Mouse (Mus musculus) neural tube, embryonic 15.5 days (tissue): Measurements from ENCODE around the gene Wfs1. TPM values are rescaled to one million over a fixed set of nuclear protein-coding genes. Genes with fewer than 3 reads are reported as not detected.

Experiments used
- ATAC-seq: fragments of 200-750 bp; cut with Nextera tagmentation; 2 replicates; pipeline ENCODE4 v1.8.0; 2017; ENCODE audit warnings: mild to moderate bottlenecking, moderate TSS enrichment, moderate library complexity; ENCODE audit not compliant: low FRiP score
- H3K27ac ChIP-seq: fragments of 300-500 bp; sonication (generic); replicated peaks from 2 replicates; pipeline ENCODE4 v1.5.1; 2015; ENCODE audit warnings: mild to moderate bottlenecking, inconsistent platforms
- H3K27me3 ChIP-seq: fragments of 300-500 bp; sonication (generic); replicated peaks from 2 replicates; pipeline ENCODE4 v1.6.1; 2015; ENCODE audit warnings: inconsistent platforms
- H3K36me3 ChIP-seq: fragments of 300-500 bp; sonication (generic); 2 replicates; pipeline ENCODE4 v1.6.1; 2015; ENCODE audit warnings: inconsistent platforms
- H3K4me1 ChIP-seq: fragments of 300-500 bp; sonication (generic); 2 replicates; pipeline ENCODE4 v1.6.1; 2015; ENCODE audit warnings: inconsistent platforms
- H3K4me2 ChIP-seq: fragments of 300-500 bp; sonication (generic); 2 replicates; pipeline ENCODE4 v1.6.1; 2015; ENCODE audit warnings: inconsistent platforms, mild to moderate bottlenecking, moderate library complexity
- H3K4me3 ChIP-seq: fragments of 300-500 bp; sonication (generic); replicated peaks from 2 replicates; pipeline ENCODE4 v1.5.1; 2015; ENCODE audit warnings: mild to moderate bottlenecking, inconsistent platforms
- H3K9ac ChIP-seq: fragments of 300-500 bp; sonication (generic); replicated peaks from 2 replicates; pipeline ENCODE4 v1.6.1; 2015; ENCODE audit warnings: mild to moderate bottlenecking, inconsistent platforms
- H3K9me3 ChIP-seq: fragments of 300-500 bp; sonication (generic); replicated peaks from 2 replicates; pipeline ENCODE4 v1.6.1; 2016; ENCODE audit warnings: inconsistent platforms
- WGBS: fragments of 180-500 bp; shearing (Covaris S2); methylation state at CpG from one replicate; pipeline ENCODE4 v1.1.7; 2015; ENCODE audit warnings: mixed read lengths; 5-methylcytosine and 5-hydroxymethylcytosine counted together
- polyA plus RNA-seq: library from polyadenylated mRNA; unstranded; fragments of >200 nt; fragmentation: Nextera tagmentation; extraction: Ambion mirVana; gene quantifications from 2 replicates; pipeline ENCODE4 v1.2.1, GENCODE M21; 2015

Wfs1 gene
- polyA plus RNA-seq: 9.4 and 9.7 TPM in 2 replicates

GRCm38 (mm10) chr5:36988781-36989624, at the start of gene Wfs1:
Gene Wfs1, minus strand, starts transcription at chr5:36989205.
- H3K27ac ChIP-seq: 0 out of 2 replicates have a peak within 1 kb of the TSS, but pooled peaks have one; percentile 51
- no peaks in the 10 kb centered on the region for H3K9me3 ChIP-seq
- under 1% methylated on average over 54 of the region's 60 CpGs for WGBS
- H3K36me3 ChIP-seq: no peaks in the 10 kb centered on the region
- peak within 1 kb of the TSS; percentile 81 for H3K4me2 ChIP-seq
- peak within 1 kb of the TSS; percentile 47 for H3K9ac ChIP-seq
- no peaks in the 10 kb centered on the region for H3K27me3 ChIP-seq
- peak within 1 kb of the TSS; percentile 54 for H3K4me3 ChIP-seq
- peak; percentile 98 for ATAC-seq
- peaks cover 15% of the 10 kb centered on the region for H3K4me1 ChIP-seq

DNA sequence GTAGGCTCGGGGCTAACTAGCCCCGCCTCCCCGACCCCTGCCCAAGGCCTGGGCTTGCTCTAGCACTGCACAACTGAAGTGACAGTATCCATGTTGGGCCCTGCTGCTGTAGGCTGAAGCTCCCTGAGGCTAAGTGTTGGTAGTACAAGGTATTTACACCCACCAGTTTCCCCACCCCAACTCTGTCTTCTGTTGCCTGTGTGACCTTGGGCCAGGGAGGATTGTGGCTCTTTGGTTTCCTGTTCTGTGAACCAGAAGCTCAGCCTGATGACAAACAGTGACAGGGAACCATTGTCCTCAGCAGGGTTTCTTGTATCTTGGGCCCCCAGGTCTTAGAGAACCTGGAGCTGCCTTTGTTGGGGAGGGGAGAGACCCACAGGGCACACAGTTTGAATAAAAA, 47.9 kb upstream of the Wfs1 start:
- 71% methylated on average over 3 of the region's 3 CpGs for WGBS
- no peaks in the 10 kb centered on the region for H3K36me3 ChIP-seq
- no peaks in the 10 kb centered on the region for H3K9me3 ChIP-seq
- peaks cover 9% of the 10 kb centered on the region; the same call in 1 of the 2 replicates for H3K4me1 ChIP-seq
- no peak overlapping the region for H3K27ac ChIP-seq
- no peak overlapping the region for H3K4me2 ChIP-seq
- H3K27me3 ChIP-seq: no peaks in the 10 kb centered on the region
- no peak for ATAC-seq
- H3K4me3 ChIP-seq: no peak overlapping the region
- H3K9ac ChIP-seq: no peak overlapping the region

DNA sequence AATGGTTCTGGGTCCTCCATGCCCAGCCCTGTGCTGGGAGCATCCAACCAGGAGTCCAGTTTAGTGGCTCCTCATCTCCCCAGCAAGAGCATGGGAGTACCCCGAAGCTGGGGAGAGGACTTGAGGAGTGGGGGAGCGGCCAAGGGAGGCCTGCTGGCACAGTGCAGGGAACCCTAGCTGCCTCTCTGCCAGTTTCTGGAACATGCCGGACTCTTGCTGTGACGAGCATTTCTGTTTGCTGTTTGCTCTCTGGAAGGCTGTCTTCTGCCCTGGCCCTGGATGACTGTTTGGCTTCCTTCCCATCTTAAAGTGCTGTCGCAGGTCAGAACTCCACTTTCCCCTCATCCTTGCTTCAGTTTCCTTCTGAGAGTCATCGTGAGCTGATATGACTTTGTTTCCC, 46.9 kb upstream of the Wfs1 start:
- H3K9ac ChIP-seq: no peak overlapping the region
- H3K4me3 ChIP-seq: no peak overlapping the region
- no peaks in the 10 kb centered on the region for H3K36me3 ChIP-seq
- WGBS: 83% methylated on average over 6 of the region's 6 CpGs
- no peaks in the 10 kb centered on the region for H3K9me3 ChIP-seq
- ATAC-seq: 0 out of 2 replicates have a peak, but pooled peaks have one; percentile 25
- H3K27me3 ChIP-seq: 0 out of 2 replicates have a peak, but pooled peaks cover 4% of the 10 kb centered on the region
- H3K4me2 ChIP-seq: no peak overlapping the region
- H3K27ac ChIP-seq: no peak overlapping the region
- H3K4me1 ChIP-seq: peaks cover 6% of the 10 kb centered on the region; the same call in 1 of the 2 replicates

GRCm38 (mm10) chr5:37035192-37035591, 46.2 kb upstream of the Wfs1 start:
- Histone ChIP-seq H3K4me3 (no peak overlapping the region), H3K9ac (no peak overlapping the region), H3K4me1 (peaks cover 13% of the 10 kb centered on the region), H3K27me3 (peaks cover 6% of the 10 kb centered on the region; the same call in 1 of the 2 replicates), H3K9me3 (no peaks in the 10 kb centered on the region), H3K36me3 (no peaks in the 10 kb centered on the region), H3K27ac (no peak overlapping the region), H3K4me2 (no peak overlapping the region)
- WGBS: 67% methylated on average over 6 of the region's 6 CpGs
- ATAC-seq: no peak

DNA sequence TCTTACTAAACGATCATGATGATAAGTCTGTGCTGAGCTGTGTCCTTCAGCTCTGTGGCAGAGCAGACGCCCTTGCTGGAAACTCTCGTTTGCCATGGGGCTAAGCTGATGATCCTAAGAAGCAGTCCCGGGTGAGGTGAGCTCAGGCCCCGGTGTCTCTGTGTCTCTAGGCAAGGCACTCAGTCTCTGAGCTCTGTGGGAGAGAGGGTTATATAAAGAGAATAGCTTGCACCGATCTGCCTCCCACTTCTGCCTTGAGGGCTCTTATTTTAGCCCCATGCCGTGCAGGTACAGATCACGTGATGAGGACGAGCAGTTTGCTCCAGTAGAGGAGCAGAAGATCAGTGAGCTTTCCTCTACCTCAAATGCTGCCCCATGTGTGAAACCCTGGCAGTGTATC, 41.7 kb upstream of the Wfs1 start:
- 49% methylated on average over 9 of the region's 9 CpGs for WGBS
- Histone ChIP-seq H3K9me3 (no peaks in the 10 kb centered on the region), H3K4me3 (no peak overlapping the region), H3K9ac (no peak overlapping the region), H3K4me1 (peaks cover 33% of the 10 kb centered on the region), H3K36me3 (no peaks in the 10 kb centered on the region), H3K27me3 (peaks cover 26% of the 10 kb centered on the region), H3K27ac (no peak overlapping the region), H3K4me2 (peak overlapping the region; percentile 87)
- ATAC-seq: no peak

GRCm38 (mm10) chr5:37029326-37029905, 40.4 kb upstream of the Wfs1 start:
- peaks cover 26% of the 10 kb centered on the region for H3K27me3 ChIP-seq
- H3K9me3 ChIP-seq: no peaks in the 10 kb centered on the region
- peak overlapping the region; percentile 87 for H3K4me2 ChIP-seq
- H3K27ac ChIP-seq: peak overlapping the region; percentile 84
- under 1% methylated on average over 17 of the region's 17 CpGs for WGBS
- H3K4me3 ChIP-seq: peak overlapping the region; percentile 63
- H3K36me3 ChIP-seq: no peaks in the 10 kb centered on the region
- H3K9ac ChIP-seq: peak overlapping the region; percentile 66
- peaks cover 33% of the 10 kb centered on the region for H3K4me1 ChIP-seq
- peak; percentile 7; the same call in 1 of the 2 replicates for ATAC-seq

GRCm38 (mm10) chr5:37028486-37029311, 39.7 kb upstream of the Wfs1 start:
- ATAC-seq: peak; percentile 90

DNA sequence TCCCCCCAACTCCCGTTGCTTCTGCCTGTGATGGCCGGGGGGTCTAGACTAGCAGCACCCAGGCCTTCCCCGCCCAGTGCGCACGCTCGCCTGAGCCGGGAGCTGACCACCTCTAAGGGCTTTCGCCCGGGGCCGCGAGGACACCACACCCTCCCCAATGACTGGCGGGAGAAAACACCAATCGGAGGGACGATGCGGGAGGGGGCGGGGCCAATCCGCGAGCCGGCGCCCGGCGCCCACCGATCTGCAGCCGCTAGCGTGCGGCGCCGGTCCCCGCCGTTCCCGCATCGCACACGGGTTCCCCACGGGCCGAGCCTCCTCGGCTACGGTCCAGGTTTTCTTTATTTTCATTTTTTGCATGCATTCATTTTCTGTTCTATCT, 39.1 kb upstream of the Wfs1 start:
- H3K36me3 ChIP-seq: no peaks in the 10 kb centered on the region
- peak overlapping the region; percentile 66 for H3K9ac ChIP-seq
- H3K4me3 ChIP-seq: peak overlapping the region; percentile 63
- WGBS: under 1% methylated on average over 37 of the region's 37 CpGs
- no peaks in the 10 kb centered on the region for H3K9me3 ChIP-seq
- H3K4me2 ChIP-seq: peak overlapping the region; percentile 87
- H3K4me1 ChIP-seq: peaks cover 33% of the 10 kb centered on the region
- peak overlapping the region; percentile 84 for H3K27ac ChIP-seq
- ATAC-seq: peak; percentile 93
- peaks cover 30% of the 10 kb centered on the region for H3K27me3 ChIP-seq

More at GRCm38 (mm10) chr5:37028486-37029311, 39.7 kb upstream of the Wfs1 start:
- under 1% methylated on average over 65 of the region's 72 CpGs for WGBS
- peak overlapping the region; percentile 84 for H3K27ac ChIP-seq
- H3K4me3 ChIP-seq: peak overlapping the region; percentile 63
- no peaks in the 10 kb centered on the region for H3K9me3 ChIP-seq
- no peaks in the 10 kb centered on the region for H3K36me3 ChIP-seq
- H3K4me2 ChIP-seq: peak overlapping the region; percentile 87
- H3K27me3 ChIP-seq: peaks cover 30% of the 10 kb centered on the region
- H3K9ac ChIP-seq: peak overlapping the region; percentile 66
- peaks cover 33% of the 10 kb centered on the region for H3K4me1 ChIP-seq

GRCm38 (mm10) chr5:37027701-37028100, 38.7 kb upstream of the Wfs1 start:
- Histone ChIP-seq H3K9ac (peak overlapping the region; percentile 66), H3K27me3 (peaks cover 30% of the 10 kb centered on the region), H3K9me3 (no peaks in the 10 kb centered on the region), H3K4me2 (peak overlapping the region; percentile 87), H3K4me3 (peak overlapping the region; percentile 63), H3K4me1 (peaks cover 33% of the 10 kb centered on the region), H3K36me3 (no peaks in the 10 kb centered on the region), H3K27ac (peak overlapping the region; percentile 84)
- ATAC-seq: no peak; the same call in 1 of the 2 replicates
- WGBS: 13% methylated on average over 13 of the region's 13 CpGs

GRCm38 (mm10) chr5:37017222-37017621, 28.2 kb upstream of the Wfs1 start:
- peaks cover 9% of the 10 kb centered on the region for H3K4me1 ChIP-seq
- no peak overlapping the region for H3K9ac ChIP-seq
- H3K27me3 ChIP-seq: peaks cover 16% of the 10 kb centered on the region
- ATAC-seq: no peak
- no peak overlapping the region for H3K4me2 ChIP-seq
- H3K27ac ChIP-seq: no peak overlapping the region
- H3K9me3 ChIP-seq: no peaks in the 10 kb centered on the region
- H3K36me3 ChIP-seq: no peaks in the 10 kb centered on the region
- WGBS: 79% methylated on average over 3 of the region's 3 CpGs
- H3K4me3 ChIP-seq: no peak overlapping the region
